Mouse (Mus musculus): ENCODE measurements around the gene A030003K21Rik.
"Not testable (repeated sequence)": the region's sequence is repeated elsewhere in the genome, so short reads cannot be mapped to it uniquely, and the experiment has no call there.

Gene A030003K21Rik

GRCm38 (mm10) chr1:82913434-82913833, 29.8 kb downstream of the A030003K21Rik start:
- not testable (repeated sequence) for DNase-seq (ENCODE audit: extremely low read depth, low read depth, low spot score)

GRCm38 (mm10) chr1:82913025-82913424, 30.2 kb downstream of the A030003K21Rik start, which contains the start of gene A030005L19Rik:
Gene A030005L19Rik (plus strand): TSS chr1:82913325.
- DNase-seq (ENCODE audit: extremely low read depth, low read depth, low spot score): no peak

- DNase-seq (ENCODE audit: extremely low read depth, low read depth, low spot score): no peak
Measured at GRCm38 (mm10) chr1:82905886-82906285, 37.3 kb downstream of the A030003K21Rik start.

- no peak for DNase-seq (ENCODE audit: extremely low read depth, low read depth, low spot score)
Measured at GRCm38 (mm10) chr1:82901201-82901600, 42.0 kb downstream of the A030003K21Rik start.

- DNase-seq (ENCODE audit: extremely low read depth, low read depth, low spot score): no peak
Measured at GRCm38 (mm10) chr1:82900567-82900966, 42.6 kb downstream of the A030003K21Rik start.

- DNase-seq (ENCODE audit: extremely low read depth, low read depth, low spot score): no peak
Measured at GRCm38 (mm10) chr1:82893269-82893668, 49.9 kb downstream of the A030003K21Rik start.

Data from fat pad, adult 2 months (tissue).